Mouse (Mus musculus): ENCODE data around the gene Cnga3. TPM values are rescaled to one million over a fixed set of nuclear protein-coding genes. Genes with fewer than 3 reads are reported as not detected.

Cnga3 gene
- total RNA-seq, 2 experiments from 2014 or later, result 0.81 to 0.85 TPM

DNA sequence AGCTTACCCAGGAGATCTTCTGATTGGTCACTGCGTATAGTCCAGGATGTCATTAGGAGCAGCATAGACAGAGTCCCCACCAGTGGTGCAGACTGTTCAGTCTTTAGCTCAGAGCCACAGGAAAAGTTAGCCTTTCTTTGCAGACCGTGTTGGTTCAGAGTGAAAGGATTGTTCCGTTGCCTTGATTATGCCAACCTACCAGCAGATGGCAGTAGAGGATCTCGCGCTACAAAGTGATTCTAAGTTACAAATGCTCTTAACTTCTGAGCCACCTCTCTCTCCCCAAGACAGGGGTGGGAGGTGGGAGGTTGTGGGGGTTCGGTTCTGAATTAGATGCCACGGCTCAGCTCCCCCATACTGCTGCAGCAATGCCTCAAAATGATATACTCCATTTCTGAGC, 58.2 kb downstream of the Cnga3 start:
- DNase-seq (ENCODE audit: low spot score in 2 of 2), result peak; percentile 68 to 80

GRCm38 (mm10) chr1:37286556-37286955, 72.3 kb downstream of the Cnga3 start:
- no peak for DNase-seq (ENCODE audit: low spot score in 2 of 2)

- DNase-seq (ENCODE audit: low spot score in 2 of 2), result no peak
Measured at GRCm38 (mm10) chr1:37287748-37288147, 73.5 kb downstream of the Cnga3 start.

- peak; percentile 46 to 51 for DNase-seq (ENCODE audit: low spot score in 2 of 2)
Measured at GRCm38 (mm10) chr1:37288181-37288935, 74.1 kb downstream of the Cnga3 start.

DNA sequence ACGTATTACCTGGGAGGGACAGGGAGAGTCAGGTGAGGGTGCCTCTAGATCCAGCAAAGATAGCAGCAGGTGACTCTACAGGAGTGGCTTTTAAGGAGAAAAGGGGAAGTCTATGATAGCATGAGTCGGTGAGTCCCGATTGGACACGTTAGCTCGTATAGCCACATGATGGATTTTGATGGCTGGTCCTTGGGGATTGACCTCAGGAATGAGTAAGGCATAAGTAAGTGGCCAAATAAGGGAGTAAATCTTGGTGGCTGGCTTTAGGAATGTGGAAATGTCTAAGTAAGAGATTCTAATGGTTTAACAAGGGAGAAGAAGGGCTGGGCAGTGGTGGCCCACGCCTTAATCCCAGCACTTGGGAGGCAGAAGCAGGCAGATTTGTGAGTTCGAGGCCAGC, 74.7 kb downstream of the Cnga3 start:
- no peak for DNase-seq (ENCODE audit: low spot score in 2 of 2)

DNA sequence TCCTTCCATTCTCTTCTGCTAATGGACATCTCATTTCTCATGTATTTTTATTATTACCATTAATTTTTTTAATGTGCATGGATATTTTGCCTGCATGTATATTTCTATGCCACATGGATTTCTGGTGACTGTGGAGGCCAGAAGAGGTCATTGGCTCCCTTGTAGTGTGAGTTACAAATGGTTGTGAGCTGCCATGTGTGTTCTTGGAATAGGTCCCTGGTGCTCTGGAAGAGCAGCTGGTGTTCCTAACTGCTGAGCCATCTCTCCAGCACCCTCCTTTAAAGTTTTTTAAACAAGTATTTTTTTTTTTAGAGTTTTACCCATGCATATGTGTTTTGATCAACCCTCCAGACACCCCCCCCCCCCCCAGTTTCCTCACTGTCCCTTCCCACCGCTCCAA, 82.2 kb downstream of the Cnga3 start:
- no peak for DNase-seq (ENCODE audit: low spot score in 2 of 2)

DNA sequence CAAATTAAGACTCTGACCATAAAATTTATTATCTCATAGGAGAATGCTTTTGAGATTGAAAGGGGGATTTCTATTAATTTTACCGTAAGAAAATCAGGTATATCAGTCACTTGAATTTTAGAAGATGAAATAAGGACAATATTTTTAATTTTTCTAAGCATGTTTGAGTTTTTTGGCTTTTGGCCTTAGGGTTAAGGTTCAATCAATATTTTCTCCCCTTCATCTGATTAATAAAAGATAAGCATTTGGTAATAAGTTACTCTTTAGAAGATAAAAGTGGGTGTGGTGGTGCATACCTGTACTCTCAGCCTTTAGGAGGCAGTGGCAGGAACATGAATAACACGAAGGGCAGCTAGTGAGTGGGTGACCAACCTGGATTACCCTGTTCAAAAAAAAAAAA, 84.7 kb downstream of the Cnga3 start:
- no peak for DNase-seq (ENCODE audit: low spot score in 2 of 2)

DNA sequence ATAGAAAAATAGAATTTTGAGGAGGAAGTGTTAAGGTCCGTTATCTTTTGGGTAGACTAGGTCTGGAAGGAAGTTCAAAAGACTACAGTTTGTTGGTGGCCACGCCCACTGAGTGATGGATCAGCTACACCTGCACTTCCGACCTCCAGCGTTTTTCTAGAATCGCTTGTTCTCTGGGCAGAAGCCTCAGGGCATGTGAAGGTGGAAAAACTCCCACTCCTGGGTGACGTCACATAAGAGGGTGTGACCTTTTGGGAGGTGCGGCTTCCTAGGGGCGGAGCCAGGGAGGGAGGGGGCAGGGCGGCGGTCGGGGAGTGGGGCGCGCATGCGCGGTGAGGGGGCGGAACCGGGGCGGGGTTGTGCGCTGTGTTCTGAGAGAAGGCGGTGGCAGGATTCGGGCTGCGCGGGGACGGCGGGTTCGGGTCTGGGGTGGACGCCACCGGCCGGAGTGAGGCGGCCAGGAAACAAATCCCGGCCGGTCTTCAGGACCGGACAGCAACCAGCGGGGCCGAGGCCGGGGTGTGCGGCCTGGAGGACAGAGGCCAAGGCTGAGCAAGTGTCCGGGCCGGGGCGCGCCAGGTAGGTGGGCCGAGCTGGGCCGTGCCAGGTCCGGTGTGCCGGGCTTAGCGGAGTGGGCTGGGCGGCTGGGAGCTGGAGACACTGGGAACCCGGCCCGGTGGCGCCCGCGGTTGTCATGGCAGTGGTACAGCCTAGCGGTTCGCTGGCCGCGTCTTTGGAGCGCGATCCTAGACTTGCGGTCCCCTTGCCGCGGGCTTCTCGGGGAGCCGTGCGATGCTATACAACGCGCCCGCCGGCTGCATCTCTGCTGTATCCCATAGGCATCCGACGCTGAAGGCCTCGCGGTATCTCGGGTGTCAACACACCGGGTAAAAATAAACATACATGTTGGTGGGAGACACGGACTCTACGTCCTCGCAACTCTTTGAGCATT, 85.6 kb downstream of the Cnga3 start, which contains the start of gene Inpp4a:
Gene Inpp4a, plus strand, starts transcription at position 326 of the 952 bp plus-strand sequence.
- DNase-seq (ENCODE audit: low spot score in 2 of 2), result peak; percentile 87 to 91

GRCm38 (mm10) chr1:37300650-37301049, 86.4 kb downstream of the Cnga3 start:
- no peak for DNase-seq (ENCODE audit: low spot score in 2 of 2)

GRCm38 (mm10) chr1:37302801-37303200, 88.6 kb downstream of the Cnga3 start:
- DNase-seq (ENCODE audit: low spot score in 2 of 2), result no peak

- DNase-seq (ENCODE audit: low spot score in 2 of 2), result no peak
Measured at GRCm38 (mm10) chr1:37305691-37306287, 91.6 kb downstream of the Cnga3 start.

GRCm38 (mm10) chr1:37307586-37307985, 93.4 kb downstream of the Cnga3 start:
- no peak for DNase-seq (ENCODE audit: low spot score in 2 of 2)

DNA sequence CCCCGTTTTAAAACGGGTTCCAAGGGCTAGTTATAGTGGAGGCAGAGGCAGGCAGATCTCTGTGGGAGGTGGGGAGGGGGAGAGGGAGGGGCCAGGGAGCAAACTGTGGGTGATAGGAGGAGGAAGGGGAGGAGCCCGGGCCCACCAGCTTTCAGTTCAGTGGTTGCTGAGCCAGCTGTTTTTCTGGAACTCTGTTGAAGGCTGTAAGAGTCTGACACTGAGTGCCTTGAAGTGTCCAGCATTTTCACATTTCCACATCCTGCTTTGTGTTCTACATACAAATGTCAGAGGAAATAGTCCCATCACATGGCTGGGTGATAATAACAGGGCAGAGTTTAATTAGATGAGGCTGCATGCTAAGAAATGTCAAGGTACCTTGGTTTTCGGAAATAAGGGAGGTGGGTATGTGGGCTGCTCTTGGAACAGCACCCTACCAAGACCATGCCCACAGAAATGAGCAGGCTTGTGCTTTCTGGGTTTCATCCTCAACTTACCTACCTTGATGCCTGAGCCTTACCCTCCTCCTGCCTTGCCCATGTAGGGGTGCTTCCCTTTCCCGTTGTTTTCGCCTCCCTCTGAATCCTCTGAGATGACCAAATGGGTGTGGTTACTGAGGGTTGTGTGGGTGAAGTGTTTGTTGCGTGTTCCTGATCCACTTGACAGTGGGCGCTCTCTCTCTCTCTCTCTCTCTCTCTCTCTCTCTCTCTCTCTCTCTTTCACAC, 93.9 kb downstream of the Cnga3 start:
- no peak for DNase-seq (ENCODE audit: low spot score in 2 of 2)

- DNase-seq (ENCODE audit: low spot score in 2 of 2), result no peak
Measured at GRCm38 (mm10) chr1:37308743-37309100, 94.5 kb downstream of the Cnga3 start.

GRCm38 (mm10) chr1:37309939-37310515, 95.8 kb downstream of the Cnga3 start:
- no peak for DNase-seq (ENCODE audit: low spot score in 2 of 2)

Other genes starting within 250 kb of the Cnga3 start
- gene Vwa3b, start 187.8 kb upstream of the Cnga3 start, total RNA-seq (2021), result 10 to 100 TPM; 10.5 to 15.0 TPM
- 100 to 1,000 TPM; 123 to 132 TPM for gene Inpp4a, start 85.4 kb downstream of the Cnga3 start, total RNA-seq (2021)
- gene Coa5, start 215.7 kb downstream of the Cnga3 start, total RNA-seq (2021), result 10 to 100 TPM; 43.1 to 43.2 TPM
- 10 to 100 TPM; 55.3 to 57.6 TPM for gene Unc50, start 215.7 kb downstream of the Cnga3 start, total RNA-seq (2021)

All from layer of hippocampus, postnatal 14 days (tissue).